Mouse (Mus musculus) intestine, postnatal 0 days (tissue): ENCODE measurements around the gene Tspan17. TPM values are rescaled to one million over a fixed set of nuclear protein-coding genes. Genes with fewer than 3 reads are reported as not detected.

Experiments used
- ATAC-seq: fragments of 200-750 bp; cut with Nextera tagmentation; 2 replicates; pipeline ENCODE4 v1.8.0; 2017; ENCODE audit warnings: mild to moderate bottlenecking, moderate TSS enrichment, moderate library complexity
- H3K27ac ChIP-seq: fragments of 300-500 bp; sonication (generic); 2 replicates; pipeline ENCODE4 v1.5.1; 2014; ENCODE audit warnings: mild to moderate bottlenecking, low read depth, low read length, moderate library complexity
- H3K27me3 ChIP-seq: fragments of 300-500 bp; sonication (generic); replicated peaks from 2 replicates; pipeline ENCODE4 v1.6.1; 2014; ENCODE audit warnings: low read length, mixed read lengths; ENCODE audit not compliant: control insufficient read depth, insufficient read depth
- H3K36me3 ChIP-seq: fragments of 300-500 bp; sonication (generic); 2 replicates; pipeline ENCODE4 v1.6.1; 2014; ENCODE audit warnings: mild to moderate bottlenecking, moderate library complexity; ENCODE audit not compliant: control insufficient read depth, insufficient read depth
- H3K4me1 ChIP-seq: fragments of 300-500 bp; sonication (generic); replicated peaks from 2 replicates; pipeline ENCODE4 v1.6.1; 2014; ENCODE audit warnings: antibody characterized with exemption, low read length, mixed read lengths; ENCODE audit not compliant: control insufficient read depth, insufficient read depth
- H3K4me2 ChIP-seq: fragments of 300-500 bp; sonication (generic); replicated peaks from 2 replicates; pipeline ENCODE4 v1.6.1; 2014; ENCODE audit warnings: low read depth, mild to moderate bottlenecking, moderate library complexity
- H3K4me3 ChIP-seq: fragments of 300-500 bp; sonication (generic); 2 replicates; pipeline ENCODE4 v1.5.1; 2014; ENCODE audit warnings: low read depth, low read length
- H3K9ac ChIP-seq: fragments of 300-500 bp; sonication (generic); 2 replicates; pipeline ENCODE4 v1.6.1; 2014; ENCODE audit warnings: mild to moderate bottlenecking, low read depth, low read length
- H3K9me3 ChIP-seq: fragments of 300-500 bp; sonication (generic); 2 replicates; pipeline ENCODE4 v1.6.1; 2016; ENCODE audit warnings: mixed run types; ENCODE audit not compliant: control insufficient read depth
- CTCF ChIP-seq: sonication (generic); IDR thresholded peaks from 2 replicates; pipeline ENCODE4 v1.5.1; 2016; ENCODE audit warnings: low read depth, mild to moderate bottlenecking, control low read depth, antibody characterized with exemption, moderate library complexity
- WGBS: fragments of 180-500 bp; shearing (Covaris S2); extraction: QIAGEN DNeasy Blood & Tissue Kit; methylation state at CpG from one replicate; pipeline ENCODE4 v1.1.7; 2014; 5-methylcytosine and 5-hydroxymethylcytosine counted together
- polyA plus RNA-seq: library from polyadenylated mRNA; unstranded; fragments of >200 nt; fragmentation: Nextera tagmentation; extraction: Ambion mirVana; gene quantifications from 2 replicates; pipeline ENCODE4 v1.2.1, GENCODE M21; 2015

Gene Tspan17
- polyA plus RNA-seq, 1 experiment from 2014 or later = 15.2 TPM

DNA sequence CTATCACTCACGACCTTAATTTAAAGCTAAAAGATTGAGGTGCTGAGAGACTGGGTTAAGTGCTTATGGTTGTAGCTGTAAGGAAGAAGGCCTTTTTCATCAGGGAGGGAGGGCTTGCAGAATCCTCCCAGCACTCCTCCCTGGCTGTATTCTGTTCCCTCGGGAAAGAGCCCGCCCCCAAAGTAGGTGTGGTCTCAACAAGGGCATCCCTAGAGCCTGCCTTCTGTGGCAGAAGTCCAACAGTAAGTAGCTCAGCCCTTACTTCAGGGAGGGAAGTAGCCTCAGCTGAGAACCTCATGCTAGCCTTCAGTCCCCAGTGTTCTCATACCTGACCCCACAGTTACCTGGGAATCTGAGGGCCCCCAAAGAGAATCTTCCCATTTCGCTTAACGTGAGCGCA lies 39.3 kb downstream of the Tspan17 start:
- H3K4me2 ChIP-seq = no peak overlapping the region
- H3K27ac ChIP-seq = no peak overlapping the region
- no peak for TF ChIP-seq CTCF
- 55% methylated on average over 6 of the region's 6 CpGs for WGBS
- ATAC-seq = no peak
- H3K4me3 ChIP-seq = no peak overlapping the region
- no peaks in the 10 kb centered on the region for H3K9me3 ChIP-seq
- H3K4me1 ChIP-seq = no peaks in the 10 kb centered on the region
- no peak overlapping the region for H3K9ac ChIP-seq
- no peaks in the 10 kb centered on the region for H3K36me3 ChIP-seq
- H3K27me3 ChIP-seq = no peaks in the 10 kb centered on the region

GRCm38 (mm10) chr13:54829450-54829849 lies 40.3 kb downstream of the Tspan17 start:
- H3K27ac ChIP-seq = no peak overlapping the region
- H3K27me3 ChIP-seq = no peaks in the 10 kb centered on the region
- H3K4me3 ChIP-seq = no peak overlapping the region
- no peak for TF ChIP-seq CTCF
- no peaks in the 10 kb centered on the region for H3K9me3 ChIP-seq
- 4% methylated on average over 13 of the region's 13 CpGs for WGBS
- H3K4me2 ChIP-seq = peak overlapping the region; percentile 10; the same call in 1 of the 2 replicates
- ATAC-seq = no peak
- H3K9ac ChIP-seq = no peak overlapping the region
- H3K4me1 ChIP-seq = no peaks in the 10 kb centered on the region
- no peaks in the 10 kb centered on the region for H3K36me3 ChIP-seq

GRCm38 (mm10) chr13:54836351-54837030 lies 47.3 kb downstream of the Tspan17 start:
- no peak for ATAC-seq
- Histone ChIP-seq H3K4me1 (no peaks in the 10 kb centered on the region), H3K9me3 (no peaks in the 10 kb centered on the region), H3K27ac (no peak overlapping the region), H3K4me2 (no peak overlapping the region), H3K4me3 (no peak overlapping the region), H3K9ac (no peak overlapping the region), H3K36me3 (no peaks in the 10 kb centered on the region), H3K27me3 (no peaks in the 10 kb centered on the region)
- WGBS = 81% methylated on average over 14 of the region's 14 CpGs
- TF ChIP-seq CTCF = no peak

DNA sequence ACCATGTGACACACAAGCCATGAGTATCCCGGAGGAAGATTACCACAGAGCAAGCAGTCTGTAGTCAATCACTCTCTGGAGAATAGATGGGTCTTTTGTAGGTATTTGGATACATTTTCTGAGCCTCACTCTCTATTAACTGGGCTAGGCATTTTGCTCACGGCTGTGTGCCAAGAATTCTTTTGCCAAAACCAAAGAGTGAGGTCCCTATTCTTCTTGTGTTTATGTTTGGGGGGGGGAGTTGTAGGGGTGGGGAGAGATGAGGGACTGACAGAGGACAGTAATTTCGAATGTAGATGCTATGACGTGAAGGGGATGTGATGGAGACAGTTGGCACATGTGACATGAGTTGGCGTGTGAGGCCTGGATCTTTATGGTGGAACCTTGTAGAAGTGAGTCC lies 47.9 kb downstream of the Tspan17 start:
- Histone ChIP-seq H3K27me3 (no peaks in the 10 kb centered on the region), H3K4me3 (no peak overlapping the region), H3K9ac (no peak overlapping the region), H3K4me1 (no peaks in the 10 kb centered on the region), H3K9me3 (no peaks in the 10 kb centered on the region), H3K27ac (no peak overlapping the region), H3K4me2 (no peak overlapping the region), H3K36me3 (no peaks in the 10 kb centered on the region)
- no peak for ATAC-seq
- no peak for TF ChIP-seq CTCF
- WGBS = 68% methylated on average over 5 of the region's 5 CpGs

DNA sequence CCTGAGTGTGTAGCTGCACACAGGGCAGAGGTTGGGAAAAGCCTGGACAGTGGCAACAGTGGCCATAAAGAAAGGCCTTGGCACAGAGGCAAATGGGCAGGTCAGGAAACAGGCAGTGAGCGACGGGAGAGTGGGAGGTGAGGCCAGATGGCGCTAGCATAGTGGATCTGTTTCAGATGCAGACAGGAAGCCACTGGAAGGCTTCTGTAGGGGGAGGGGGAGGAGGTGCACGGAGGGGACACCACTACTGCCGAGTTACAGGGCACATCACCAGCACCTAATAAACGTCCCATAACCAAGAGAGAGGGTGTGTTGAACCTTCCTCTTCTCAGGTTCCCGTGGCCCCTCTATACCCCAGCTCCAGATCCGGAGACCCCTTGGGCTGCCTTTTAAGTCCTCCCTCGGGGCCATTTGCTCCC lies 48.3 kb downstream of the Tspan17 start:
- no peak for TF ChIP-seq CTCF
- ATAC-seq = no peak
- no peaks in the 10 kb centered on the region for H3K4me1 ChIP-seq
- H3K27me3 ChIP-seq = no peaks in the 10 kb centered on the region
- H3K27ac ChIP-seq = no peak overlapping the region
- no peak overlapping the region for H3K9ac ChIP-seq
- WGBS = 20% methylated on average over 9 of the region's 9 CpGs
- no peak overlapping the region for H3K4me3 ChIP-seq
- H3K4me2 ChIP-seq = no peak overlapping the region
- H3K36me3 ChIP-seq = no peaks in the 10 kb centered on the region
- no peaks in the 10 kb centered on the region for H3K9me3 ChIP-seq

DNA sequence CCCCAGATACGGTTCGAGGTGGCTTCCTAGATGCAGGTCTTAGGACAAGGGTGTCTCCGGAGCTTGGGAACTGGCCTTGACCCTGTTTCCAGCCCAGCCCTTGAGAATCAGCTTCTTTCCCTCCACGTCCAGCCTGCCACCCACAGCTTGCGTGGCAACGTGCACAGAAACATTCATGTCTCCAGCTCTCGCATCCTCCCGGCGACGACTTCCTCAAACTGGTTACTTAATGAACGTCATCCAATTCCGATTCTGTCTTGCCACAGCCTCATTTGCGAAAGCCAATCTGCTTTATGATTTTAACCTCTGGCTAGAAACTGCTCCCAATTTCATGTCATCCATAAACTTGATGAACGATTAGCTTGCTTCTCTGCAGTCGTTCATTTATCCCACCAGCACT lies 49.4 kb downstream of the Tspan17 start:
- H3K4me1 ChIP-seq = no peaks in the 10 kb centered on the region
- ATAC-seq = no peak
- H3K36me3 ChIP-seq = no peaks in the 10 kb centered on the region
- no peaks in the 10 kb centered on the region for H3K27me3 ChIP-seq
- no peak overlapping the region for H3K9ac ChIP-seq
- H3K4me3 ChIP-seq = no peak overlapping the region
- no peak overlapping the region for H3K27ac ChIP-seq
- no peaks in the 10 kb centered on the region for H3K9me3 ChIP-seq
- TF ChIP-seq CTCF = no peak
- WGBS = 73% methylated on average over 15 of the region's 15 CpGs
- H3K4me2 ChIP-seq = no peak overlapping the region
